Mouse (Mus musculus) MEL (cell line): ENCODE results near the gene Rcbtb2. TPM values are rescaled to one million over a fixed set of nuclear protein-coding genes. Genes with fewer than 3 reads are reported as not detected.
A peak's percentile ranks its signal among the peaks of the same experiment; 100 is the strongest.

Source experiments
- DNase-seq: peaks from one replicate; pipeline ENCODE4 v3.0.0; 2011; ENCODE audit warnings: low read depth, low spot score
- H3K27ac ChIP-seq: 2 replicates; pipeline ENCODE4 v1.5.1; 2012; ENCODE audit warnings: low read depth, mild to moderate bottlenecking, control low read depth, low read length, moderate library complexity; ENCODE audit not compliant: control insufficient read depth
- H3K27me3 ChIP-seq, 2 experiments: fragments of 150-350 bp in 1 of 2; sonication (generic) in 1 of 2; 2 replicates each; pipeline ENCODE4 v1.6.1; 2012; ENCODE audit warnings: low read length in 2 of 2, mild to moderate bottlenecking in 2 of 2, improper control_type of control experiment in 1 of 2, moderate library complexity in 1 of 2; ENCODE audit not compliant: insufficient read depth in 2 of 2, control insufficient read depth in 1 of 2
- H3K36me3 ChIP-seq, 2 experiments: 2 replicates each; pipeline ENCODE4 v1.6.1; 2012 to 2014; ENCODE audit warnings: low read length in 2 of 2, improper control_type of control experiment in 1 of 2, inconsistent platforms in 1 of 2, mild to moderate bottlenecking in 1 of 2; ENCODE audit not compliant: insufficient read depth in 2 of 2, control insufficient read depth in 1 of 2
- H3K4me1 ChIP-seq, 2 experiments: fragments of 150-350 bp in 1 of 2; sonication (generic) in 1 of 2; 2 replicates each; pipeline ENCODE4 v1.6.1; 2012; ENCODE audit warnings: low read length in 2 of 2, improper control_type of control experiment in 1 of 2, mild to moderate bottlenecking in 1 of 2; ENCODE audit not compliant: insufficient read depth in 2 of 2, control insufficient read depth in 1 of 2
- H3K4me3 ChIP-seq, 2 experiments: fragments of 150-350 bp in 1 of 2; sonication (generic) in 1 of 2; 2 replicates each; pipeline ENCODE4 v1.5.1; 2012; ENCODE audit warnings: low read depth in 2 of 2, low read length in 2 of 2, mild to moderate bottlenecking in 2 of 2, moderate library complexity in 2 of 2, control low read depth in 1 of 2, improper control_type of control experiment in 1 of 2; ENCODE audit not compliant: control insufficient read depth in 1 of 2, insufficient read depth in 1 of 2
- H3K79me2 ChIP-seq: 2 replicates; pipeline ENCODE4 v1.6.1; 2012; ENCODE audit warnings: mild to moderate bottlenecking, low read length, moderate library complexity; ENCODE audit not compliant: control insufficient read depth, poor library complexity, insufficient read depth
- H3K9ac ChIP-seq: 2 replicates; pipeline ENCODE4 v1.6.1; 2012; ENCODE audit warnings: low read depth, mild to moderate bottlenecking, control low read depth, low read length, moderate library complexity; ENCODE audit not compliant: control insufficient read depth, poor library complexity, severe bottlenecking
- H3K9me3 ChIP-seq: fragments of 150-350 bp; sonication (generic); replicated peaks from 2 replicates; pipeline ENCODE4 v1.6.1; 2012; ENCODE audit warnings: mild to moderate bottlenecking, low read length, improper control_type of control experiment, moderate library complexity; ENCODE audit not compliant: insufficient read depth
- CHD1 ChIP-seq: IDR thresholded peaks from 2 replicates; pipeline ENCODE4 v1.6.1; 2012; ENCODE audit warnings: low read depth, mild to moderate bottlenecking, inconsistent platforms, low read length, improper control_type of control experiment
- CHD2 ChIP-seq: IDR thresholded peaks from 2 replicates; pipeline ENCODE4 v1.6.1; 2011; ENCODE audit warnings: low read length, improper control_type of control experiment
- EP300 ChIP-seq, 2 experiments: IDR thresholded peaks; 2 replicates each; pipeline ENCODE4 v1.6.1; 2011; ENCODE audit warnings: improper control_type of control experiment in 2 of 2, low read length in 2 of 2, low read depth in 1 of 2, mild to moderate bottlenecking in 1 of 2
- GABPA ChIP-seq: IDR thresholded peaks from 2 replicates; pipeline ENCODE4 v1.6.1; 2012; ENCODE audit warnings: low read depth, mild to moderate bottlenecking, inconsistent platforms, low read length, improper control_type of control experiment, moderate library complexity
- HCFC1 ChIP-seq: IDR thresholded peaks from 2 replicates; pipeline ENCODE4 v1.6.1; 2012; ENCODE audit warnings: low read depth, mild to moderate bottlenecking, inconsistent platforms, low read length, improper control_type of control experiment, moderate library complexity
- JUND ChIP-seq: IDR thresholded peaks from 2 replicates; pipeline ENCODE4 v1.6.1; 2011; ENCODE audit warnings: low read depth, mild to moderate bottlenecking, improper control_type of control experiment, low read length
- MAX ChIP-seq: IDR thresholded peaks from 2 replicates; pipeline ENCODE4 v1.6.1; 2011; ENCODE audit warnings: low read length, improper control_type of control experiment
- MEF2A ChIP-seq: IDR thresholded peaks from 2 replicates; pipeline ENCODE4 v1.6.1; 2014; ENCODE audit warnings: low read depth, mild to moderate bottlenecking, inconsistent platforms, low read length, improper control_type of control experiment; ENCODE audit not compliant: poor library complexity, insufficient replicate concordance, severe bottlenecking; ENCODE audit errors: extremely low read depth
- MYB ChIP-seq: IDR thresholded peaks from 2 replicates; pipeline ENCODE4 v1.6.1; 2011; ENCODE audit warnings: mild to moderate bottlenecking, low read depth, low read length, improper control_type of control experiment
- NRF1 ChIP-seq: IDR thresholded peaks from 2 replicates; pipeline ENCODE4 v1.6.1; 2014; ENCODE audit warnings: low read depth, mild to moderate bottlenecking, inconsistent platforms, low read length, improper control_type of control experiment, moderate library complexity; ENCODE audit not compliant: poor library complexity, insufficient read depth, severe bottlenecking
- POLR2AphosphoS5 ChIP-seq: IDR thresholded peaks from 2 replicates; pipeline ENCODE4 v1.6.1; 2012; ENCODE audit warnings: low read depth, borderline replicate concordance, mild to moderate bottlenecking, inconsistent platforms, low read length, moderate library complexity, mixed read lengths
- RAD21 ChIP-seq: IDR thresholded peaks from 2 replicates; pipeline ENCODE4 v1.6.1; 2011; ENCODE audit warnings: mild to moderate bottlenecking, low read depth, low read length, improper control_type of control experiment
- RCOR1 ChIP-seq: IDR thresholded peaks from 2 replicates; pipeline ENCODE4 v1.6.1; 2012; ENCODE audit warnings: low read depth, mild to moderate bottlenecking, inconsistent platforms, low read length, improper control_type of control experiment
- TAL1 ChIP-seq: IDR thresholded peaks from 2 replicates; pipeline ENCODE4 v1.6.1; 2012; ENCODE audit warnings: mild to moderate bottlenecking, inconsistent platforms, low read length, moderate library complexity, mixed read lengths
- TCF12 ChIP-seq: IDR thresholded peaks from 2 replicates; pipeline ENCODE4 v1.6.1; 2014; ENCODE audit warnings: low read depth, mild to moderate bottlenecking, inconsistent platforms, low read length, improper control_type of control experiment, moderate library complexity
- USF1 ChIP-seq: IDR thresholded peaks from 2 replicates; pipeline ENCODE4 v1.6.1; 2014; ENCODE audit warnings: low read depth, mild to moderate bottlenecking, inconsistent platforms, low read length, improper control_type of control experiment, moderate library complexity
- ZC3H11A ChIP-seq: IDR thresholded peaks from 2 replicates; pipeline ENCODE4 v1.6.1; 2012; ENCODE audit warnings: low read depth, mild to moderate bottlenecking, inconsistent platforms, low read length, improper control_type of control experiment
- ZKSCAN1 ChIP-seq: IDR thresholded peaks from 2 replicates; pipeline ENCODE4 v1.6.1; 2012; ENCODE audit warnings: low read depth, mild to moderate bottlenecking, inconsistent platforms, low read length, improper control_type of control experiment, moderate library complexity
- polyA plus RNA-seq, 2 experiments: library from polyadenylated mRNA; stranded (reverse) in 1 of 2; unstranded in 1 of 2; fragments of >175 nt in 1 of 2; fragments of >200 nt in 1 of 2; gene quantifications; 2 replicates each; pipeline versions ENCODE4 v1.2.1 to v1.2.4; 2012; ENCODE audit warnings: low replicate concordance in 2 of 2, low read depth in 1 of 2; ENCODE audit not compliant: insufficient read length in 2 of 2, insufficient read depth in 1 of 2, missing spikeins in 1 of 2
- total RNA-seq: library from RNA; depleted of rRNA; stranded (reverse); fragments of 300-350 nt; gene quantifications from 2 replicates; pipeline ENCODE4 v1.2.3, GENCODE M21; 2012

Rcbtb2 gene
- total and polyA plus RNA-seq, 3 experiments: 8.6 to 13.8 TPM; not detected in 1

- DNase-seq: no peak
- TF ChIP-seq MYB (no peak), USF1 (peak; percentile 62; the same call in 1 of the 2 replicates), TAL1 (no peak), JUND (no peak)
- H3K4me1 ChIP-seq: no peaks in the 10 kb centered on the region
- no peak overlapping the region for H3K4me3 ChIP-seq
- H3K36me3 ChIP-seq: no peaks in the 10 kb centered on the region
- H3K79me2 ChIP-seq: no peaks in the 10 kb centered on the region
- no peaks in the 10 kb centered on the region; a peak in 1 of 4 replicates for H3K27me3 ChIP-seq
- no peak overlapping the region for H3K27ac ChIP-seq
- H3K9ac ChIP-seq: no peak overlapping the region
- no peaks in the 10 kb centered on the region for H3K9me3 ChIP-seq
Measured at GRCm38 (mm10) chr14:73086425-73086824, 36.4 kb upstream of the Rcbtb2 start.

GRCm38 (mm10) chr14:73087247-73087646 lies 35.6 kb upstream of the Rcbtb2 start:
- Histone ChIP-seq H3K27ac (no peak overlapping the region), H3K9me3 (no peaks in the 10 kb centered on the region), H3K4me1 (no peaks in the 10 kb centered on the region), H3K9ac (no peak overlapping the region), H3K79me2 (no peaks in the 10 kb centered on the region), H3K27me3 (no peaks in the 10 kb centered on the region; a peak in 1 of 4 replicates), H3K4me3 (no peak overlapping the region), H3K36me3 (no peaks in the 10 kb centered on the region)
- DNase-seq: no peak
- TF ChIP-seq GABPA (no peak), RCOR1 (no peak), JUND (no peak), HCFC1 (no peak), MEF2A (no peak), POLR2AphosphoS5 (no peak), NRF1 (no peak), ZC3H11A (no peak), CHD2 (no peak), RAD21 (no peak), MAX (no peak), MYB (no peak), CHD1 (no peak), ZKSCAN1 (no peak), TCF12 (no peak), EP300 (IDR thresholded peaks at IDR 0.05; ENCODE audit: low read depth in 1 of 2, low read length in 2 of 2) (no peak)
